Mouse (Mus musculus) retina, postnatal 7 days (tissue): ENCODE measurements at regions not wholly inside any gene's neighbourhood (a gene's known extent, or its start where the extent isn't known, plus 50 kb on each side); places are given as distances from the start of the nearest gene placed in this dataset.

Source experiments
- DNase-seq: peaks from one replicate; pipeline ENCODE4 v3.0.0-alpha.2; 2012; ENCODE audit warnings: low read depth, low spot score

- DNase-seq = no peak
Measured at GRCm38 (mm10) chr19:50087277-50087676, 591.2 kb downstream of the Sorcs1 start.

GRCm38 (mm10) chr19:50077427-50078040, 600.9 kb downstream of the Sorcs1 start:
- DNase-seq = no peak

GRCm38 (mm10) chr19:50060448-50060847, 618.0 kb downstream of the Sorcs1 start:
- DNase-seq = no peak

- no peak for DNase-seq
Measured at GRCm38 (mm10) chr19:50052910-50053309, 625.5 kb downstream of the Sorcs1 start.

- no peak for DNase-seq
Measured at GRCm38 (mm10) chr19:50045761-50046160, 632.7 kb downstream of the Sorcs1 start.

- DNase-seq = no peak
Measured at GRCm38 (mm10) chr19:50013659-50014058, 664.8 kb downstream of the Sorcs1 start.

- no peak for DNase-seq
Measured at GRCm38 (mm10) chr19:50005248-50005647, 673.2 kb downstream of the Sorcs1 start.

GRCm38 (mm10) chr19:49985826-49986225, 692.6 kb downstream of the Sorcs1 start:
- DNase-seq = no peak

- peak; percentile 20 for DNase-seq
Measured at GRCm38 (mm10) chr19:49966284-49966841, 712.1 kb downstream of the Sorcs1 start.

GRCm38 (mm10) chr19:49964679-49965078, 713.8 kb downstream of the Sorcs1 start:
- no peak for DNase-seq

- no peak for DNase-seq
Measured at GRCm38 (mm10) chr19:49958517-49958916, 719.9 kb downstream of the Sorcs1 start.

GRCm38 (mm10) chr19:49931202-49931601, 747.2 kb downstream of the Sorcs1 start:
- DNase-seq = no peak

GRCm38 (mm10) chr19:49911738-49912137, 766.7 kb downstream of the Sorcs1 start:
- no peak for DNase-seq

- no peak for DNase-seq
Measured at GRCm38 (mm10) chr19:49880241-49880640, 798.2 kb downstream of the Sorcs1 start.

- no peak for DNase-seq
Measured at GRCm38 (mm10) chr19:49860761-49861160, 817.7 kb downstream of the Sorcs1 start.

- DNase-seq = peak; percentile 9
Measured at GRCm38 (mm10) chr19:49855481-49856035, 822.9 kb downstream of the Sorcs1 start.

- DNase-seq = no peak
Measured at GRCm38 (mm10) chr19:49841984-49842383, 836.5 kb downstream of the Sorcs1 start.

- DNase-seq = no peak
Measured at GRCm38 (mm10) chr19:49839153-49839911, 839.1 kb downstream of the Sorcs1 start.

GRCm38 (mm10) chr19:49830918-49831317, 847.5 kb downstream of the Sorcs1 start:
- DNase-seq = no peak

GRCm38 (mm10) chr19:49805636-49806397, 872.6 kb downstream of the Sorcs1 start:
- DNase-seq = no peak
